Mouse (Mus musculus): ENCODE data around the gene Shcbp1. TPM values are rescaled to one million over a fixed set of nuclear protein-coding genes. Genes with fewer than 3 reads are reported as not detected.
"Not testable (repeated sequence)": the region's sequence is repeated elsewhere in the genome, so short reads cannot be mapped to it uniquely, and the experiment has no call there.

The Shcbp1 gene
- polyA plus RNA-seq, 1 experiment from 2014 or later, result 5.9 TPM

GRCm38 (mm10) chr8:4707916-4708315 lies 71.5 kb downstream of the Shcbp1 start:
- H3K4me2 ChIP-seq (ENCODE audit: low read depth, low read length); H3K27me3 ChIP-seq (ENCODE audit: control insufficient read depth, insufficient read depth, low read length); H3K36me3 ChIP-seq (ENCODE audit: control insufficient read depth, insufficient read depth, low read length); H3K27ac ChIP-seq (ENCODE audit: low read depth, low read length); H3K9ac ChIP-seq (replicated peaks; ENCODE audit: low read depth, low read length); H3K4me1 ChIP-seq (ENCODE audit: control insufficient read depth, insufficient read depth, low read length); H3K9me3 ChIP-seq (ENCODE audit: control insufficient read depth, low read length); H3K4me3 ChIP-seq (ENCODE audit: low read depth, low read length); ATAC-seq (ENCODE audit: low read depth): not testable (repeated sequence)
- WGBS, result 91% methylated on average over 7 of the region's 7 CpGs

- H3K9ac ChIP-seq (replicated peaks; ENCODE audit: low read depth, low read length), result no peak overlapping the region
- H3K27me3 ChIP-seq (ENCODE audit: control insufficient read depth, insufficient read depth, low read length), result no peaks in the 10 kb centered on the region
- WGBS, result 51% methylated on average over 1 of the region's 1 CpGs
- H3K4me3 ChIP-seq (ENCODE audit: low read depth, low read length), result no peak overlapping the region
- H3K4me2 ChIP-seq (ENCODE audit: low read depth, low read length), result no peak overlapping the region
- H3K4me1 ChIP-seq (ENCODE audit: control insufficient read depth, insufficient read depth, low read length), result no peaks in the 10 kb centered on the region
- no peaks in the 10 kb centered on the region for H3K36me3 ChIP-seq (ENCODE audit: control insufficient read depth, insufficient read depth, low read length)
- no peaks in the 10 kb centered on the region for H3K9me3 ChIP-seq (ENCODE audit: control insufficient read depth, low read length)
- no peak overlapping the region for H3K27ac ChIP-seq (ENCODE audit: low read depth, low read length)
- no peak for ATAC-seq (ENCODE audit: low read depth)
Observed at GRCm38 (mm10) chr8:4691634-4692033, 87.7 kb downstream of the Shcbp1 start.

Other genes with a start within 250 kb of the Shcbp1 start
- 22.2 and 22.3 TPM in 2 replicates for gene Zfp958, start 166.4 kb downstream of the Shcbp1 start, polyA plus RNA-seq (2014; fragmentation: Nextera tagmentation; extraction: Ambion mirVana)

All from neural tube, embryonic 14.5 days (tissue).